ENCODE assay signal across 24 mouse cellular contexts in the genomic region with DNA sequence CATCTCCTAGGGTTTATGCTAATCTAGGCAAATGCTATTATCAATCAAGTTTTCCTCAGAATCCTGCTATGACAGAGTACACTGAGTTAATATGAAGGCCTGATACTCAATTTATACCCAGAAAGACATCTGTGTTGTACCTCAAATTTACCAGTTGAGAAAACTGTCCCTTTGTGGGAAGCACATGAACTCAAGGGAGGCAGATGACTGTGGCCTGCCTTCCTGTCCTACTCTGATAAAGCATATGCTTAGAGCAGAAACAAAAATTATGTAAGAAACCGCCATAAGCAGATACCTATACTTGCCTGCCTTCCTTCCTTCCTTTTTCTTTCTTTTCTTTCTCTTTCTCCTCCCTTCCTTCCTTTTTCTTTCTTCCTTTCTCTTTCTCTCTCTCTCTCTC.
DNase-seq lines count a peak whose midpoint lies in the region; ATAC-seq and TF ChIP-seq lines count a peak whose summit lies in the region.
"Had no signal": no experiment of that assay in that cellular context is flagged by ENCODE, and none has a peak within 500 bp of the region (broad histone marks: within the 10 kb centered on the region; RNA-seq: fewer than 3 reads in every experiment).

No protein-coding gene starts in this region.

- intact Hi-C loops in heart, postnatal 25 days (cut with DNase I): no loop called here
- intact Hi-C loops in gastrocnemius, adult 2 months (cut with DNase I): no loop called here

- H3K27me3 ChIP-seq in liver, embryonic 11.5 days (replicated peaks; ENCODE audit: control insufficient read depth, insufficient read depth, low read length): no peaks in the 10 kb centered on the region
- no peaks in the 10 kb centered on the region for H3K27me3 ChIP-seq in midbrain, embryonic 10.5 days (ENCODE audit: low read depth, poor library complexity, severe bottlenecking)
- H3K27me3 ChIP-seq: embryonic facial prominence, embryonic 13.5 days; embryonic facial prominence, embryonic 15.5 days; forebrain, embryonic 12.5 days had no signal

- no peak overlapping the region for H3K4me3 ChIP-seq in gastrocnemius, adult 2 months
- H3K4me3 ChIP-seq in liver, embryonic 11.5 days (ENCODE audit: low read depth, low read length): no peak overlapping the region
- H3K4me3 ChIP-seq in midbrain, embryonic 10.5 days: no peak overlapping the region
- H3K4me3 ChIP-seq: embryonic facial prominence, embryonic 13.5 days; embryonic facial prominence, embryonic 15.5 days; erythroblast, embryonic 14.5 days; forebrain, embryonic 10.5 days; forebrain, embryonic 12.5 days had no signal

- no peak overlapping the region for H3K4me2 ChIP-seq in liver, embryonic 11.5 days
- H3K4me2 ChIP-seq: embryonic facial prominence, embryonic 13.5 days; embryonic facial prominence, embryonic 15.5 days; forebrain, embryonic 12.5 days had no signal

- DNase-seq in heart, adult 11 months: peak; percentile 13
- no peak for DNase-seq in heart, postnatal 25 days (ENCODE audit: low spot score)
- peak; percentile 56 for DNase-seq in MEL-GATA-1-ER (ENCODE audit: extremely low read depth, low read depth)
- no peak for DNase-seq in gastrocnemius, adult 2 months
- no peak for DNase-seq in liver, embryonic 11.5 days (ENCODE audit: low spot score)
- DNase-seq in midbrain, embryonic 10.5 days (ENCODE audit: low spot score): no peak
- DNase-seq: adrenal gland, adult 2 months; adrenal gland, postnatal 10 days; adrenal gland, postnatal 25 days; cerebellum, adult 11-12 months; cerebellum, adult 2 months; cerebellum, adult 9-10 months; cerebellum, postnatal 10 days; cerebellum, postnatal 25 days; embryo, embryonic 11 days had no signal

- H3K27ac ChIP-seq in gastrocnemius, adult 2 months: no peak overlapping the region
- H3K27ac ChIP-seq in liver, embryonic 11.5 days (ENCODE audit: low read depth, low read length): no peak overlapping the region
- no peak overlapping the region for H3K27ac ChIP-seq in midbrain, embryonic 10.5 days (replicated peaks)
- H3K27ac ChIP-seq: embryonic facial prominence, embryonic 13.5 days; embryonic facial prominence, embryonic 15.5 days; forebrain, embryonic 10.5 days; forebrain, embryonic 12.5 days had no signal

- H3K9me3 ChIP-seq in liver, embryonic 11.5 days (ENCODE audit: control insufficient read depth, low read length): no peaks in the 10 kb centered on the region
- no peaks in the 10 kb centered on the region for H3K9me3 ChIP-seq in midbrain, embryonic 10.5 days (replicated peaks)
- H3K9me3 ChIP-seq: embryonic facial prominence, embryonic 13.5 days; embryonic facial prominence, embryonic 15.5 days; forebrain, embryonic 10.5 days; forebrain, embryonic 12.5 days had no signal

- 61% methylated on average over 1 of the region's 1 CpGs for WGBS in liver, embryonic 11.5 days
- WGBS in midbrain, embryonic 10.5 days: 95% methylated on average over 1 of the region's 1 CpGs

- TF ChIP-seq CTCF in gastrocnemius, adult 2 months (IDR thresholded peaks at IDR 0.05): no peak

- H3K36me3 ChIP-seq in liver, embryonic 11.5 days (ENCODE audit: control insufficient read depth, insufficient read depth, low read length): peaks cover 18% of the 10 kb centered on the region
- H3K36me3 ChIP-seq in midbrain, embryonic 10.5 days: peaks cover 100% of the 10 kb centered on the region

- ATAC-seq in common myeloid progenitor, adult 5-6 weeks (replicated peaks; ENCODE audit: low read depth, poor library complexity, severe bottlenecking): peak; percentile 43; the same call in 1 of the 2 replicates
- peak; percentile 55; the same call in 1 of the 2 replicates for ATAC-seq in megakaryocyte-erythroid progenitor cell, adult 5-6 weeks (replicated peaks; ENCODE audit: low FRiP score, low TSS enrichment, poor library complexity, severe bottlenecking)
- ATAC-seq in liver, embryonic 11.5 days (replicated peaks; ENCODE audit: low FRiP score): no peak
- ATAC-seq: forebrain, embryonic 14.5 days; forebrain, embryonic 16.5 days had no signal

- no peaks in the 10 kb centered on the region for H3K4me1 ChIP-seq in liver, embryonic 11.5 days (replicated peaks; ENCODE audit: control insufficient read depth, insufficient read depth, low read length)
- peaks cover 6% of the 10 kb centered on the region for H3K4me1 ChIP-seq in midbrain, embryonic 10.5 days
- H3K4me1 ChIP-seq: embryonic facial prominence, embryonic 13.5 days; embryonic facial prominence, embryonic 15.5 days; forebrain, embryonic 12.5 days had no signal

- H3K9ac ChIP-seq in liver, embryonic 11.5 days (ENCODE audit: low read depth, low read length): no peak overlapping the region
- H3K9ac ChIP-seq: embryonic facial prominence, embryonic 13.5 days; embryonic facial prominence, embryonic 15.5 days; forebrain, embryonic 12.5 days had no signal

Comparison
In these comparisons a context has a peak if more than half of its experiments do, and no peak if none do; other contexts are left out.
1. DNase-seq: peak in heart, adult 11 months (single experiment) and MEL-GATA-1-ER (single experiment); none in heart, postnatal 25 days (single experiment), gastrocnemius, adult 2 months (single experiment), liver, embryonic 11.5 days (single experiment) and midbrain, embryonic 10.5 days (single experiment).